Mouse (Mus musculus): ENCODE results near the gene Mybphl.

Mybphl gene

GRCm38 (mm10) chr3:108411026-108411753 is 46.5 kb downstream of the Mybphl start:
- DNase-seq, result peak; percentile 83

GRCm38 (mm10) chr3:108411754-108412121 is 47.0 kb downstream of the Mybphl start:
- DNase-seq, result peak; percentile 89

GRCm38 (mm10) chr3:108413634-108414360 is 49.1 kb downstream of the Mybphl start:
- DNase-seq, result no peak

GRCm38 (mm10) chr3:108414857-108415830 is 50.4 kb downstream of the Mybphl start, which contains the start of gene Celsr2:
Celsr2 (minus strand) TSS chr3:108415552.
- DNase-seq, result peak; percentile 64

GRCm38 (mm10) chr3:108415831-108416223 is 51.1 kb downstream of the Mybphl start:
- peak; percentile 91 for DNase-seq

GRCm38 (mm10) chr3:108423006-108423405 is 58.3 kb downstream of the Mybphl start:
- DNase-seq, result no peak

GRCm38 (mm10) chr3:108423844-108424801 is 59.4 kb downstream of the Mybphl start:
- DNase-seq, result peak; percentile 74

GRCm38 (mm10) chr3:108424944-108425623 is 60.4 kb downstream of the Mybphl start:
- DNase-seq, result no peak

- no peak for DNase-seq
Observed at GRCm38 (mm10) chr3:108425624-108426018, 60.9 kb downstream of the Mybphl start.

All from kidney, postnatal 10 days (tissue).